Mouse (Mus musculus): ENCODE results near the gene Thada.
A peak's percentile ranks its signal among the peaks of the same experiment; 100 is the strongest.

Thada gene

DNA sequence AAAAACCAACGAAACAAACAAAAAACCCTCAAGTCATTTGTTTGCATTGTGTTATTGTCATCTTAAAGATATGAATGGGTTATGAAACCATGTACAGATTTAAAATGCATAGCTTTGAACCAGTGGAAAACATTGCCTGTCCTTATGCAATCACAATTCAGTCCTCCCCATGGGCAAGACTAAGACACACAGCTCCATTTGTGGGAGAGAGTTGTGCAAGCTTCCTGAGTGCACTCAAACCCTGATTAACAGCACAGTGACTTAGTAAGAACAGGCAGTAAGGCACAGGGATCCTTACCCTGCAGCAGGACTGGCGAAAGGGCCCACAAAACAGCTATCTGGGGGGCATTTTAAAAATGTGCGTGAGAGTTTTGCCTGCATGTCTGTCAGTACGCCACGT lies 11.2 kb upstream of the Thada start:
- DNase-seq (ENCODE audit: low spot score in 2 of 2): no peak

GRCm38 (mm10) chr17:84474312-84474711 lies 8.3 kb upstream of the Thada start:
- DNase-seq (ENCODE audit: low spot score in 2 of 2): no peak

- no peak for DNase-seq (ENCODE audit: low spot score in 2 of 2)
Measured at GRCm38 (mm10) chr17:84435012-84435411, 31.0 kb downstream of the Thada start.

DNA sequence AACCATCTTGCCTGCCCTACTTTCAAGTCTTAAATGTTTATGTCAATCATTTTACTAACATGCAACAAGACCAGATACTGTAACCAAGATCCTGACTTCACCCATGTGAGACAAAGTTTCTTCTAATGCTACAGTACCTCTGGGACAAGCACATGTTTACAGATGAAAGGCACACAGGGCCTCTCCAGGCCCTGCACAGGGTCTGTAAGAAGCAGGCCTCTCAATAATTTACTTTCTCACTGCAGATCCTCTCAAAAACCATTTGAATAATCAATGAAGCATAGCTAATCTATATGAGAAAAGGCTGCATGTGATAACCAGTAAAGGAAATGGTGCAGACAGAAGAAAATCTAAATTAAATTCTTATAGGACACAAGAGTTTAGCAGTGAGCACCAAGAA lies 31.8 kb downstream of the Thada start:
- no peak for DNase-seq (ENCODE audit: low spot score in 2 of 2)

GRCm38 (mm10) chr17:84431991-84432390 lies 34.0 kb downstream of the Thada start:
- no peak for DNase-seq (ENCODE audit: low spot score in 2 of 2)

GRCm38 (mm10) chr17:84424258-84424657 lies 41.7 kb downstream of the Thada start:
- DNase-seq (ENCODE audit: low spot score in 2 of 2): no peak

DNA sequence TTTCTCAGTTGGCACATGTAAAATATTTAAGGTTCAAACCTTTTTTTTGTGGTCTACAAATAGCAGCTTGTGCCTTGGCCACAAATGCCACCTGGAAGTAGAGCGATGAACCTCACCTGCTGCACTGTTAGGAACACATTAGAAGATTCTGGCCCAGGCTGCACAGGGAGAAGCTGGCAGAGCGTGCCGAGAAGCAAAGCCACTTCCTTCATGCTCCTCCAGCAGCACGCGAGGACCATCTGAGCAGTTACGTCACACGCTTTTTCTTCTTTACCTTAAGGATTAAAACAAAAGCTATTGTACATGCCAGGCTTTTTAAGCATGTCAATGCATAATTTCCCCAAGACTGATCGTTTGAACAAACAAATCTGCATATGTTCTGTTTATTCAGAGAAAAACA lies 43.1 kb downstream of the Thada start:
- no peak for DNase-seq (ENCODE audit: low spot score in 2 of 2)

DNA sequence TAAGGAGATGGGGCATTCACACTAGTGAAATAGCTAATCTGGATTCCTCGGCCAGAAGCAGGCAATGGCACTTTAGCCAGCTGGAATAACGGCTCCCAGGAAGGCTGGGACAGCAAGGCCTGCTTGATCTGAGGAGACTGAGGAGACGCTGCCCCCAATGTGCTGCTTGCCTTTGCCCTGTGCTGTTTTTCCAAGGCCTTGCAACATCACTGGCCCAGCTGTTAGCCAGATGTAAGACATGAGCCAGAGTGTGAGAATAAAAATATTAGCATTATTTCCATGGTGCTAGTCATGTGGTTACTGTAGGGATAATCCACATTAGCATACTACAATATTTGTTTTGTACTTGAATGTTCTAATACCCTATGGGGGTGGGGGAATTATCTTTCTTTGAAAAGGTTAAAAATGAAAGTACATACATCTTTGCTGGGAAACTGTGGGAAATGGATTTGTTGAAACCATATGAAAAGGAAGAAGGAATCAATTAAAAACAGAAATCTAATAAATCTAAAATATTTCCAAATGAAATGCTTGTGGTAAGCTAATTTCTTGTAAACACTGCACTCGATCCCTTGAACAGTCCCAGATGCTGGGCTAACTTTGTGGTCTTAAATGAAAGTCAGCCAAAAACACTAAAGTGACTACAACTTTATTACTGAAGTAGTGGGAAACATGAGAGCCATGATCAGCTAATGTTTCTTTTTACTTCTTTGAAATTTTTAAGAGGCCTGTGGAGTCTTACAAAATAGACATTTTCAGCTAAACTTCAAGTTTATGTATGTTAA lies 43.8 kb downstream of the Thada start:
- DNase-seq (ENCODE audit: low spot score in 2 of 2): peak; percentile 79 to 80

DNA sequence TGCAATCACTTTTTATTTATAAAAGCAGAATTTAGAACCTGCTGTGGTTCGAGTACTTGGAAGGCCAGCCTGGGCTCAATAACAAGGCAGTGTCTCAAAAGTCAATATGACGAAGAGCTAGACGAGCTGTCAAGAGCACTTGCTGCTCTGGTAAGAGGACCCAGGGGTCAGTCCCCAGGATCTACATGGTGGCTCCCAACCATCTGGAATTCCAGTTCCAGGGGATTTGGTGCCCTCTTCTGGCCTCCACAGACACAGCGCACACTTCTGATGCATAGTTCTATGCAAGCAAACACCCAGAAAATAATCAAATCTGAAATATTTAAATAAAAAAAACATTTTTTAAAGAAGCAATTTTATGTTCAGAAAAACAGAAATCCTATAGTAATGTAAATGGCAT lies 45.0 kb downstream of the Thada start:
- DNase-seq (ENCODE audit: low spot score in 2 of 2): peak in 1 of 2 experiments; percentile 9

- no peak for DNase-seq (ENCODE audit: low spot score in 2 of 2)
Measured at GRCm38 (mm10) chr17:84420276-84420639, 45.7 kb downstream of the Thada start.

GRCm38 (mm10) chr17:84419326-84420275 lies 46.4 kb downstream of the Thada start:
- peak in 1 of 2 experiments; percentile 11 for DNase-seq (ENCODE audit: low spot score in 2 of 2)

DNA sequence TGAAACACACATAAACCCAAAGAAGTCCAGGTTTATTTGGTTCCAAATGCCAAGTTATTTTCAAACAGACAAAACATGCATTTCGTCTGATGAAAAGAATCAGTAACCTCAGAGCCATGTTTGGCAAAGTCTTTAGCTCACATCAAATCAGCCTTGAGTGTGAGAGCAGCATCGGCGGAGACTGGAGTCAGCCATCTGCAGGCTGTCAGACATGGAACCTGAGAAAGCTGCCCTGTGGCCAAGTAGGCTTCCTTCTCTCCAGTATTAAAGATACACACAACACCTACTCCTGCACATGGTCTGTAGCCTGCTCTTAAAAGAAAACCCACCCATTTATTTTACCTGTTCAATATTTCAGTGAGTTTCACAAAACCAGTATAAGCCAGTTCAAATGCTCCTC lies 50.1 kb downstream of the Thada start:
- DNase-seq (ENCODE audit: low spot score in 2 of 2): no peak

DNA sequence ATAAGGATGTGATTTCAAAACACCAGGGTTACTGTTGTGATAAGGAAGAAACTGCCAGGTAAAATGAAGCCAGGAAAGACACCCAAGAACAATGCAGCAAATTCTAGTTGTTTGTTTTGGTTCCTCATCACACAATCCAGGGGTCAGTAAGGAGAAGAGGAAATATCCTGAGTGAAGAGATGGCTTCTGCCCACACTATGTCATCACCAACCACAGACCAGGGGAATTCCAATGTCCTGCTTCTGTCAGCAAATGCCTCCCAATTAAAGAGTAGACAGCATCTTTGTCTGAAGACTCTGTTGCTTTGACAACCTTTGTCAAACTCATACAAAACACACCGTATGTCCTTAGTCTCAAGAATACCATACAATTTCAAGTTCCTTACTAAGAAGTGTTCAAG lies 57.3 kb downstream of the Thada start:
- no peak for DNase-seq (ENCODE audit: low spot score in 2 of 2)

DNA sequence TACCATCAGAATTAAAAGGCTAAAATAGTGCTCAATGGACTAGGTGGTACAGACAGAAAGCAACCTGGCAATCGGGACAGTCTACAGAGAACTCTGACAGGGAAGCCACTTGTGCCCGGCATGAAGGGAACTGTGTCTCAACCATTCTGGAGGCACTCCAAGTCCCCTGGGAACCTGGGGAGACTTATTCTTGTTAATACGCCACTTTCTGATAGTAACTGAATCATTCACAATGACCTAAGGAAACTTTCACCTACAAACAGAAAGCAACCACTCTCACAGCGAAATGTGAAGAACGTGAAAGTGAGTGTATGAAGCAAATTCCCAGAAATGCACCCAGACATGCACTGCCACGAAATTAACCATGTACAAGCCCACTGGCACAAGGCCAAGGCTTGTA lies 60.4 kb downstream of the Thada start:
- peak in 1 of 2 experiments; percentile 31 for DNase-seq (ENCODE audit: low spot score in 2 of 2)

GRCm38 (mm10) chr17:84401796-84402195 lies 64.2 kb downstream of the Thada start:
- peak; percentile 28 to 61 for DNase-seq (ENCODE audit: low spot score in 2 of 2)

- no peak for DNase-seq (ENCODE audit: low spot score in 2 of 2)
Measured at GRCm38 (mm10) chr17:84399431-84399830, 66.6 kb downstream of the Thada start.

GRCm38 (mm10) chr17:84390026-84390425 lies 76.0 kb downstream of the Thada start:
- peak; percentile 68 to 72 for DNase-seq (ENCODE audit: low spot score in 2 of 2)

DNA sequence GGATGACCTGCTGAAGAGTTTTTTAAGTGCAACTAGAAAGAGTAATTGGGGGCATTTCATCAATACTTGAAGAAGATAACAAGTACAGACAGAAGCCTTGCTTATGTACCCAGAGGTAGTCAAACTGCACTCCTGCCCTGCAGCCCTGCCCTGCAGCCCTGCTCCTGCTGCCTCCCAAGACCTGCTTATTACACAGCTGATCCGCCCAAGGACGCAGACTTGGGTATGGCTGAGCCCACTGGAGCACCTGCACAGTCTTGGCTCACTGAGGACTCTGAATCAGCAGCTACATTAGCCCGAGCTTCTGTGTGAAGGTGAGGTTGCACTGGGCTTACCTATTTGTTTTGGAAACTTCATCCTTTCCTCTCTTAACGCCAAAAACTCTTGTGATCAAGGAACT lies 79.8 kb downstream of the Thada start:
- no peak for DNase-seq (ENCODE audit: low spot score in 2 of 2)

DNA sequence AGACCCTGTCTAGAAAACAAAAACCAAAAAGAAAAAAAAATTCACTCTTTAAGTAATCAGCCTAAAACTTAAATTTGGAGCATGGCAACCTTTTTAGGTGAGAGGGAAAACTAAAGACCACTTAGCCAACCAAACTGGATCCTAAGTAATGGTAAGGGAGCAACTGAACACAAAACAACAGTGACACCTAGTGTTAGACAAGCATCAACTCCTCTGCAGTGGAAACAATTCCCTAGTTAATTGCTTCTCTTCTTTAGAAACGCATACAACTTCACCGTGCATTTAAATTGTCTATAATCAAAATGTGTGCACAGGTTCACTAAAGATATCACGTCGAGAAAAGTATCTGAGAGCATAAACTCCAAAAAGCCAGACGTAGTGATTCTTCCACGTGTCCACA lies 80.3 kb downstream of the Thada start:
- DNase-seq (ENCODE audit: low spot score in 2 of 2): no peak

GRCm38 (mm10) chr17:84384661-84385060 lies 81.3 kb downstream of the Thada start:
- DNase-seq (ENCODE audit: low spot score in 2 of 2): no peak

DNA sequence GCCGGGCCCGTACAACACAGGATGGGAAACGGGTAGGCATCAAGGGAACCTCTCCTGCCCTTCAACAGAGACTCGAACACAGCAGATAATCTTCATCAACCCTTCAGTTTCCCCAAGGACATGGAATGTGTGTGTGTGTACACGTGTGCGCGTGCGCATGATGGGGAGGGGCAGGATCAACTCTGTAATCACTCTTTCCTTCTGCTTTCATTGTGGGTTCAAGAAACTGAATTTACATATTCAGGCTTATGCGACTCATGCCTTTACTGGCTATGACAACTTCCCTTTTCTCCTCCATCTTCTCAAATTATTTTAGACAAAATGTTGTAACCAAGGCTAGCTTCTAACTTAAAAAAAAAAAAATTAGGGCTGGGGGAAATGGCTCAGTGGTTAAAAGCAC lies 85.7 kb downstream of the Thada start:
- DNase-seq (ENCODE audit: low spot score in 2 of 2): no peak

DNA sequence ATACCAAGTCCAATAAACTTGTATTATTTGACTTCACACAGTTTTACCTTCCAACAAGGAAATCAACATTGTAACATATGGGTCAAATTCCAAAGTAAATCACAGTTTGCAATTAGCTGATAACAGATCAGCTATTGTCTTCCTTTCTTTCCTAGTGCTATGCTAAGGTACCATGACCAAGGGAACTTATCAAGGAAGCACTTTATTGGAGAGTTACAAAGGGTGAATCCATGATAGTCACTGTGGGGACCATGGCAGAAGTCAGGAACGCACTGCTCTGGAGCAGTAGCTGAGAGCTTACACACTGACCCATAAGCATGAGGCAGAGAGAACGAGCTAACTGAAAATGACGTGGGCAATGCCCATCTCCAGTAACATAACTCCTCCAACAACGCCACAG lies 89.1 kb downstream of the Thada start:
- DNase-seq (ENCODE audit: low spot score in 2 of 2): no peak

Data from heart, adult 9 months (tissue).